Mouse (Mus musculus) lung, adult 2 months (tissue): Measurements from ENCODE around the gene Hivep2. TPM values are rescaled to one million over a fixed set of nuclear protein-coding genes. Genes with fewer than 3 reads are reported as not detected.
A peak's percentile ranks its signal among the peaks of the same experiment; 100 is the strongest.

Source experiments
- DNase-seq: peaks from one replicate; pipeline ENCODE4 v3.0.0; 2022
- H3K4me1 ChIP-seq: fragments of 200-500 bp; 2 replicates; pipeline ENCODE4 v1.6.1; 2011; ENCODE audit warnings: low read length; ENCODE audit not compliant: control insufficient read depth, insufficient read depth
- H3K4me3 ChIP-seq: fragments of 200-500 bp; replicated peaks from 2 replicates; pipeline ENCODE3; 2011; ENCODE audit warnings: low read depth, mild to moderate bottlenecking, control low read depth, low read length; ENCODE audit errors: extremely low read depth
- CTCF ChIP-seq: fragments of 200-500 bp; IDR thresholded peaks from 2 replicates; pipeline ENCODE4 v1.5.1; 2011; ENCODE audit warnings: mild to moderate bottlenecking, low read length, control low read depth; ENCODE audit not compliant: insufficient read depth
- POLR2A ChIP-seq: fragments of 200-500 bp; IDR thresholded peaks from 2 replicates; pipeline ENCODE4 v1.6.1; 2011; ENCODE audit warnings: low read depth, mild to moderate bottlenecking, control low read depth, low read length, borderline replicate concordance; ENCODE audit errors: extremely low read depth
- WGBS: fragments of 180-500 bp; shearing (Covaris S2); methylation state at CpG from one replicate; pipeline ENCODE4 v1.1.7; 2018; 5-methylcytosine and 5-hydroxymethylcytosine counted together
- polyA plus RNA-seq: library from polyadenylated mRNA; depleted of rRNA; stranded (reverse); fragments of >200 nt; gene quantifications from 2 replicates; pipeline ENCODE4 v1.2.3, GENCODE M21; 2012

Gene Hivep2
- polyA plus RNA-seq, 1 experiment = 11.0 TPM

GRCm38 (mm10) chr10:14052109-14052689, 86.3 kb downstream of the Hivep2 start:
- 90% methylated on average over 8 of the region's 8 CpGs for WGBS
- DNase-seq = no peak
- Histone ChIP-seq H3K4me3 (no peak overlapping the region), H3K4me1 (peaks cover 34% of the 10 kb centered on the region)
- TF ChIP-seq POLR2A = no peak
- no peak for TF ChIP-seq CTCF

- Histone ChIP-seq H3K4me3 (no peak overlapping the region), H3K4me1 (peaks cover 22% of the 10 kb centered on the region)
- no peak for DNase-seq
- WGBS = 44% methylated on average over 4 of the region's 4 CpGs
- TF ChIP-seq CTCF (no peak), POLR2A (no peak)
These were observed 89.0 kb downstream of the Hivep2 start for GRCm38 (mm10) chr10:14054860-14055259.

- 19% methylated on average over 9 of the region's 9 CpGs for WGBS
- TF ChIP-seq POLR2A (no peak), CTCF (no peak)
- Histone ChIP-seq H3K4me3 (no peak overlapping the region), H3K4me1 (peaks cover 22% of the 10 kb centered on the region)
- no peak for DNase-seq
These were observed 89.7 kb downstream of the Hivep2 start for GRCm38 (mm10) chr10:14055533-14055981.

GRCm38 (mm10) chr10:14056057-14056456, 90.2 kb downstream of the Hivep2 start:
- H3K4me1 ChIP-seq = peaks cover 22% of the 10 kb centered on the region
- DNase-seq = no peak
- no peak overlapping the region for H3K4me3 ChIP-seq
- no peak for TF ChIP-seq CTCF
- no peak for TF ChIP-seq POLR2A
- 76% methylated on average over 4 of the region's 4 CpGs for WGBS

- DNase-seq = peak; percentile 45
- H3K4me3 ChIP-seq = no peak overlapping the region
- H3K4me1 ChIP-seq = peaks cover 22% of the 10 kb centered on the region
- WGBS = 55% methylated on average over 8 of the region's 8 CpGs
- no peak for TF ChIP-seq POLR2A
- no peak for TF ChIP-seq CTCF
These were observed 90.9 kb downstream of the Hivep2 start for GRCm38 (mm10) chr10:14056584-14057451.

- no peak for DNase-seq
- no peak for TF ChIP-seq CTCF
- TF ChIP-seq POLR2A = no peak
- 82% methylated on average over 11 of the region's 11 CpGs for WGBS
- H3K4me1 ChIP-seq = peaks cover 22% of the 10 kb centered on the region
- no peak overlapping the region for H3K4me3 ChIP-seq
These were observed 92.1 kb downstream of the Hivep2 start for GRCm38 (mm10) chr10:14057841-14058605.

- TF ChIP-seq CTCF = no peak
- TF ChIP-seq POLR2A = no peak
- Histone ChIP-seq H3K4me1 (peaks cover 22% of the 10 kb centered on the region), H3K4me3 (no peak overlapping the region)
- DNase-seq = no peak
- 62% methylated on average over 2 of the region's 2 CpGs for WGBS
These were observed 92.9 kb downstream of the Hivep2 start for GRCm38 (mm10) chr10:14058742-14059141.

GRCm38 (mm10) chr10:14059581-14059980, 93.7 kb downstream of the Hivep2 start:
- DNase-seq = no peak
- WGBS = 83% methylated on average over 2 of the region's 2 CpGs
- TF ChIP-seq CTCF = no peak
- TF ChIP-seq POLR2A = no peak
- peaks cover 22% of the 10 kb centered on the region for H3K4me1 ChIP-seq
- no peak overlapping the region for H3K4me3 ChIP-seq

GRCm38 (mm10) chr10:14060302-14060701, 94.4 kb downstream of the Hivep2 start:
- TF ChIP-seq POLR2A = no peak
- TF ChIP-seq CTCF = no peak
- no peak for DNase-seq
- 61% methylated on average over 2 of the region's 2 CpGs for WGBS
- H3K4me1 ChIP-seq = peaks cover 23% of the 10 kb centered on the region
- H3K4me3 ChIP-seq = no peak overlapping the region
